Mouse (Mus musculus): Measurements from ENCODE around the gene Cobl. TPM values are rescaled to one million over a fixed set of nuclear protein-coding genes. Genes with fewer than 3 reads are reported as not detected.
A peak's percentile ranks its signal among the peaks of the same experiment; 100 is the strongest.

Gene Cobl
- polyA plus RNA-seq, 1 experiment from 2014 or later: 31.9 TPM

- Histone ChIP-seq H3K27me3 (no peaks in the 10 kb centered on the region), H3K27ac (replicated peaks) (no peak overlapping the region), H3K4me1 (no peaks in the 10 kb centered on the region), H3K9me3 (replicated peaks) (no peaks in the 10 kb centered on the region), H3K4me2 (replicated peaks) (no peak overlapping the region), H3K36me3 (no peaks in the 10 kb centered on the region), H3K4me3 (replicated peaks) (no peak overlapping the region), H3K9ac (no peak overlapping the region)
- WGBS: 71% methylated on average over 7 of the region's 7 CpGs
- no peak for ATAC-seq (ENCODE audit: insufficient number of reproducible peaks, low FRiP score, low TSS enrichment, low read depth)
Observed at GRCm38 (mm10) chr11:12416899-12417298, 47.9 kb downstream of the Cobl start.

GRCm38 (mm10) chr11:12415329-12415728 is 49.4 kb downstream of the Cobl start:
- Histone ChIP-seq H3K4me2 (replicated peaks) (no peak overlapping the region), H3K9me3 (replicated peaks) (no peaks in the 10 kb centered on the region), H3K36me3 (no peaks in the 10 kb centered on the region), H3K27me3 (no peaks in the 10 kb centered on the region), H3K4me3 (replicated peaks) (no peak overlapping the region), H3K9ac (no peak overlapping the region), H3K4me1 (no peaks in the 10 kb centered on the region), H3K27ac (replicated peaks) (no peak overlapping the region)
- 64% methylated on average over 3 of the region's 3 CpGs for WGBS
- ATAC-seq (ENCODE audit: insufficient number of reproducible peaks, low FRiP score, low TSS enrichment, low read depth): no peak

- H3K9me3 ChIP-seq (replicated peaks): no peaks in the 10 kb centered on the region
- no peaks in the 10 kb centered on the region for H3K4me1 ChIP-seq
- H3K4me2 ChIP-seq (replicated peaks): no peak overlapping the region
- no peak overlapping the region for H3K4me3 ChIP-seq (replicated peaks)
- no peak overlapping the region for H3K9ac ChIP-seq
- H3K27me3 ChIP-seq: no peaks in the 10 kb centered on the region
- 73% methylated on average over 1 of the region's 1 CpGs for WGBS
- no peak overlapping the region for H3K27ac ChIP-seq (replicated peaks)
- H3K36me3 ChIP-seq: no peaks in the 10 kb centered on the region
- no peak for ATAC-seq (ENCODE audit: insufficient number of reproducible peaks, low FRiP score, low TSS enrichment, low read depth)
Observed at GRCm38 (mm10) chr11:12411950-12412349, 52.8 kb downstream of the Cobl start.

GRCm38 (mm10) chr11:12411075-12411807 is 53.5 kb downstream of the Cobl start:
- no peaks in the 10 kb centered on the region for H3K27me3 ChIP-seq
- H3K4me3 ChIP-seq (replicated peaks): no peak overlapping the region
- ATAC-seq (ENCODE audit: insufficient number of reproducible peaks, low FRiP score, low TSS enrichment, low read depth): no peak
- no peaks in the 10 kb centered on the region for H3K4me1 ChIP-seq
- WGBS: 80% methylated on average over 4 of the region's 4 CpGs
- H3K27ac ChIP-seq (replicated peaks): no peak overlapping the region
- no peak overlapping the region for H3K4me2 ChIP-seq (replicated peaks)
- H3K9me3 ChIP-seq (replicated peaks): no peaks in the 10 kb centered on the region
- H3K9ac ChIP-seq: no peak overlapping the region
- no peaks in the 10 kb centered on the region for H3K36me3 ChIP-seq

- Histone ChIP-seq H3K27ac (replicated peaks) (no peak overlapping the region), H3K4me3 (replicated peaks) (no peak overlapping the region), H3K4me2 (replicated peaks) (no peak overlapping the region), H3K9me3 (replicated peaks) (no peaks in the 10 kb centered on the region), H3K4me1 (no peaks in the 10 kb centered on the region), H3K27me3 (no peaks in the 10 kb centered on the region), H3K36me3 (no peaks in the 10 kb centered on the region), H3K9ac (no peak overlapping the region)
- ATAC-seq (ENCODE audit: insufficient number of reproducible peaks, low FRiP score, low TSS enrichment, low read depth): no peak
- WGBS: 72% methylated on average over 4 of the region's 4 CpGs
Observed at GRCm38 (mm10) chr11:12409463-12409862, 55.3 kb downstream of the Cobl start.

GRCm38 (mm10) chr11:12407834-12408233 is 56.9 kb downstream of the Cobl start:
- no peak overlapping the region for H3K4me3 ChIP-seq (replicated peaks)
- no peaks in the 10 kb centered on the region for H3K27me3 ChIP-seq
- H3K27ac ChIP-seq (replicated peaks): no peak overlapping the region
- no peak overlapping the region for H3K9ac ChIP-seq
- ATAC-seq (ENCODE audit: insufficient number of reproducible peaks, low FRiP score, low TSS enrichment, low read depth): no peak
- H3K9me3 ChIP-seq (replicated peaks): no peaks in the 10 kb centered on the region
- H3K36me3 ChIP-seq: no peaks in the 10 kb centered on the region
- no peak overlapping the region for H3K4me2 ChIP-seq (replicated peaks)
- 86% methylated on average over 6 of the region's 6 CpGs for WGBS
- no peaks in the 10 kb centered on the region for H3K4me1 ChIP-seq

- H3K4me3 ChIP-seq (replicated peaks): no peak overlapping the region
- no peak overlapping the region for H3K9ac ChIP-seq
- 81% methylated on average over 2 of the region's 2 CpGs for WGBS
- H3K27ac ChIP-seq (replicated peaks): no peak overlapping the region
- no peaks in the 10 kb centered on the region for H3K4me1 ChIP-seq
- no peak for ATAC-seq (ENCODE audit: insufficient number of reproducible peaks, low FRiP score, low TSS enrichment, low read depth)
- H3K4me2 ChIP-seq (replicated peaks): no peak overlapping the region
- H3K27me3 ChIP-seq: no peaks in the 10 kb centered on the region
- no peaks in the 10 kb centered on the region for H3K36me3 ChIP-seq
- no peaks in the 10 kb centered on the region for H3K9me3 ChIP-seq (replicated peaks)
Observed at GRCm38 (mm10) chr11:12399903-12400302, 64.9 kb downstream of the Cobl start.

- 0 out of 2 replicates have a peak overlapping the region, but pooled peaks have one; percentile 17 for H3K27ac ChIP-seq (replicated peaks)
- no peaks in the 10 kb centered on the region for H3K36me3 ChIP-seq
- H3K4me2 ChIP-seq (replicated peaks): no peak overlapping the region
- ATAC-seq (ENCODE audit: insufficient number of reproducible peaks, low FRiP score, low TSS enrichment, low read depth): no peak
- no peak overlapping the region for H3K4me3 ChIP-seq (replicated peaks)
- 0 out of 2 replicates have a peak, but pooled peaks cover 4% of the 10 kb centered on the region for H3K4me1 ChIP-seq
- no peaks in the 10 kb centered on the region for H3K9me3 ChIP-seq (replicated peaks)
- H3K27me3 ChIP-seq: no peaks in the 10 kb centered on the region
- no peak overlapping the region for H3K9ac ChIP-seq
Observed at GRCm38 (mm10) chr11:12396196-12396595, 68.6 kb downstream of the Cobl start.

- Histone ChIP-seq H3K27ac (replicated peaks) (no peak overlapping the region), H3K4me1 (0 out of 2 replicates have a peak, but pooled peaks cover 4% of the 10 kb centered on the region), H3K9ac (no peak overlapping the region), H3K4me3 (replicated peaks) (no peak overlapping the region), H3K9me3 (replicated peaks) (no peaks in the 10 kb centered on the region), H3K4me2 (replicated peaks) (no peak overlapping the region), H3K27me3 (no peaks in the 10 kb centered on the region), H3K36me3 (no peaks in the 10 kb centered on the region)
- WGBS: 65% methylated on average over 1 of the region's 1 CpGs
- no peak for ATAC-seq (ENCODE audit: insufficient number of reproducible peaks, low FRiP score, low TSS enrichment, low read depth)
Observed at GRCm38 (mm10) chr11:12394701-12395100, 70.1 kb downstream of the Cobl start.

GRCm38 (mm10) chr11:12394151-12394550 is 70.6 kb downstream of the Cobl start:
- Histone ChIP-seq H3K9me3 (replicated peaks) (no peaks in the 10 kb centered on the region), H3K4me1 (0 out of 2 replicates have a peak, but pooled peaks cover 4% of the 10 kb centered on the region), H3K9ac (no peak overlapping the region), H3K27ac (replicated peaks) (no peak overlapping the region; the same call in 1 of the 2 replicates), H3K36me3 (no peaks in the 10 kb centered on the region), H3K4me3 (replicated peaks) (no peak overlapping the region), H3K27me3 (no peaks in the 10 kb centered on the region), H3K4me2 (replicated peaks) (no peak overlapping the region)
- ATAC-seq (ENCODE audit: insufficient number of reproducible peaks, low FRiP score, low TSS enrichment, low read depth): no peak
- WGBS: 45% methylated on average over 3 of the region's 3 CpGs

GRCm38 (mm10) chr11:12384826-12385225 is 79.9 kb downstream of the Cobl start:
- H3K4me2 ChIP-seq (replicated peaks): no peak overlapping the region
- WGBS: 19% methylated on average over 2 of the region's 2 CpGs

GRCm38 (mm10) chr11:12382991-12383390 is 81.8 kb downstream of the Cobl start:
- no peak for ATAC-seq (ENCODE audit: insufficient number of reproducible peaks, low FRiP score, low TSS enrichment, low read depth)
- no peak overlapping the region for H3K4me3 ChIP-seq (replicated peaks)
- H3K27me3 ChIP-seq: no peaks in the 10 kb centered on the region
- WGBS: 58% methylated on average over 4 of the region's 4 CpGs
- H3K4me2 ChIP-seq (replicated peaks): no peak overlapping the region
- no peak overlapping the region for H3K9ac ChIP-seq
- no peaks in the 10 kb centered on the region for H3K9me3 ChIP-seq (replicated peaks)
- peaks cover 10% of the 10 kb centered on the region; the same call in 1 of the 2 replicates for H3K4me1 ChIP-seq
- H3K27ac ChIP-seq (replicated peaks): no peak overlapping the region
- H3K36me3 ChIP-seq: no peaks in the 10 kb centered on the region

More at GRCm38 (mm10) chr11:12384826-12385225, 79.9 kb downstream of the Cobl start:
- H3K9ac ChIP-seq: no peak overlapping the region
- no peak overlapping the region for H3K4me3 ChIP-seq (replicated peaks)
- peak; percentile 82; the same call in 1 of the 2 replicates for ATAC-seq (ENCODE audit: insufficient number of reproducible peaks, low FRiP score, low TSS enrichment, low read depth)
- peak overlapping the region; percentile 61; the same call in 1 of the 2 replicates for H3K27ac ChIP-seq (replicated peaks)
- H3K27me3 ChIP-seq: no peaks in the 10 kb centered on the region
- H3K36me3 ChIP-seq: no peaks in the 10 kb centered on the region
- H3K9me3 ChIP-seq (replicated peaks): no peaks in the 10 kb centered on the region
- H3K4me1 ChIP-seq: peaks cover 10% of the 10 kb centered on the region; the same call in 1 of the 2 replicates
